Mouse (Mus musculus): ENCODE measurements around the gene Gtsf1l. TPM values are rescaled to one million over a fixed set of nuclear protein-coding genes. Genes with fewer than 3 reads are reported as not detected.

The Gtsf1l gene
- polyA plus RNA-seq (2014; fragmentation: Nextera tagmentation; extraction: Ambion mirVana) = not detected in 2 replicates

DNA sequence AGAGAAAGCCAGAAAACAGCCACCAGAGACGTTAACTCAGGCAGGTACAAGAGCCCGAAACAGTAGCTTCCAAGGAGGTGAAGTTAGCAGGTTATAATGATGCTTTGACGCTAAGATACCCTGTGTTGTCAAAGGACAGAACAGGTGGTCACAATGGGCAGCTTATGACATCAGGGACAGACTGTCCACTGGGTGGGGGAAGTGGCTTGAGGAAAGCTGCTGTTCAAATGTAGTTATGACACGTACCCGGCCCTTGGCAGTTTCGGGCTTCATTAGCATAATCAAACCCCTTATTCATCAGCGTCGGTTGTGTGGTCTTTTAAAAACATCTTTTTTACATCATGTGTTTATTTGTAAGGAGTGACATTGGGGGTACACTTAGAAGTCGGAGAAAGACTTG lies at the start of gene Gtsf1l:
Gene Gtsf1l, minus strand, starts transcription at position 128 of the 400 bp plus-strand sequence.
- no peak within 1 kb of the TSS for H3K27ac ChIP-seq (ENCODE audit: low read depth, low read length)
- ATAC-seq (ENCODE audit: low FRiP score) (no peak), DNase-seq (ENCODE audit: low spot score, missing footprints) (peak; percentile 21)
- no peak within 1 kb of the TSS for H3K9ac ChIP-seq (ENCODE audit: low read length)
- H3K4me2 ChIP-seq = no peak within 1 kb of the TSS
- no peaks in the 10 kb centered on the region; the same call in 1 of the 2 replicates for H3K9me3 ChIP-seq (ENCODE audit: control insufficient read depth, low read length)
- H3K36me3 ChIP-seq (ENCODE audit: control insufficient read depth, insufficient read depth, low read length) = no peaks in the 10 kb centered on the region
- H3K4me1 ChIP-seq (ENCODE audit: control insufficient read depth, insufficient read depth, low read length) = no peaks in the 10 kb centered on the region
- H3K27me3 ChIP-seq (ENCODE audit: control insufficient read depth, insufficient read depth, low read length) = no peaks in the 10 kb centered on the region
- H3K4me3 ChIP-seq (ENCODE audit: low read depth, low read length) = no peak within 1 kb of the TSS
- WGBS = 90% methylated on average over 9 of the region's 9 CpGs

GRCm38 (mm10) chr2:163136996-163137395 lies 49.3 kb upstream of the Gtsf1l start:
- H3K4me2 ChIP-seq = no peak overlapping the region
- H3K4me1 ChIP-seq (ENCODE audit: control insufficient read depth, insufficient read depth, low read length) = no peaks in the 10 kb centered on the region
- no peaks in the 10 kb centered on the region for H3K36me3 ChIP-seq (ENCODE audit: control insufficient read depth, insufficient read depth, low read length)
- no peak for ATAC-seq (ENCODE audit: low FRiP score)
- no peak overlapping the region for H3K4me3 ChIP-seq (ENCODE audit: low read depth, low read length)
- no peak for DNase-seq (ENCODE audit: low spot score, missing footprints)
- H3K27me3 ChIP-seq (ENCODE audit: control insufficient read depth, insufficient read depth, low read length) = no peaks in the 10 kb centered on the region
- H3K9ac ChIP-seq (ENCODE audit: low read length) = no peak overlapping the region
- H3K27ac ChIP-seq (ENCODE audit: low read depth, low read length) = no peak overlapping the region
- no peaks in the 10 kb centered on the region for H3K9me3 ChIP-seq (ENCODE audit: control insufficient read depth, low read length)

- Histone ChIP-seq H3K27me3 (ENCODE audit: control insufficient read depth, insufficient read depth, low read length) (no peaks in the 10 kb centered on the region), H3K4me2 (no peak overlapping the region), H3K27ac (ENCODE audit: low read depth, low read length) (no peak overlapping the region), H3K4me3 (ENCODE audit: low read depth, low read length) (no peak overlapping the region), H3K36me3 (ENCODE audit: control insufficient read depth, insufficient read depth, low read length) (no peaks in the 10 kb centered on the region), H3K9me3 (ENCODE audit: control insufficient read depth, low read length) (no peaks in the 10 kb centered on the region), H3K4me1 (ENCODE audit: control insufficient read depth, insufficient read depth, low read length) (no peaks in the 10 kb centered on the region), H3K9ac (ENCODE audit: low read length) (no peak overlapping the region)
- ATAC-seq (ENCODE audit: low FRiP score) (no peak), DNase-seq (ENCODE audit: low spot score, missing footprints) (no peak)
- 83% methylated on average over 6 of the region's 6 CpGs for WGBS
Measured at GRCm38 (mm10) chr2:163135931-163136330, 48.3 kb upstream of the Gtsf1l start.

DNA sequence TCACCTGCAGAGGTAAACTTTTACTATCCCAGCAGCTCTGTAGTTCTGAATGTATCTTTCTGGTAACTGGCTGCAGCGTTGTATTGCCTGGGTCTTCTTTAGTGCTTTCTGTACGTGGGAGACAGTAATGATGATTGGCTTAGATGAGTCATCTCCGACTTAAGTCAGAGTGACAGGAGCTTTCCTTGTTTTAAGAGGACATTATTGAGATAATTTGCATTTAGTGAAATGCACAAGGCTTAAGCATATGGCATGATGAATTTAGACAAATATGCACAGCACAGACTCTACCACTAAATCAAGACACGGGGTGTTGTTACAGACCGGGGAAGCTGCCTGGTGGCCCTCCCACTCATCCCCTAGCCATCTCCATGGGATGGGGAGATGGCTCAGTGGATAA lies 44.7 kb upstream of the Gtsf1l start:
- no peak overlapping the region for H3K27ac ChIP-seq (ENCODE audit: low read depth, low read length)
- DNase-seq (ENCODE audit: low spot score, missing footprints) = no peak
- no peak overlapping the region for H3K4me2 ChIP-seq
- no peak for ATAC-seq (ENCODE audit: low FRiP score)
- H3K4me3 ChIP-seq (ENCODE audit: low read depth, low read length) = no peak overlapping the region
- WGBS = 92% methylated on average over 5 of the region's 5 CpGs
- no peaks in the 10 kb centered on the region for H3K4me1 ChIP-seq (ENCODE audit: control insufficient read depth, insufficient read depth, low read length)
- no peak overlapping the region for H3K9ac ChIP-seq (ENCODE audit: low read length)
- H3K27me3 ChIP-seq (ENCODE audit: control insufficient read depth, insufficient read depth, low read length) = no peaks in the 10 kb centered on the region
- no peaks in the 10 kb centered on the region for H3K36me3 ChIP-seq (ENCODE audit: control insufficient read depth, insufficient read depth, low read length)
- H3K9me3 ChIP-seq (ENCODE audit: control insufficient read depth, low read length) = peaks cover 4% of the 10 kb centered on the region; the same call in 1 of the 2 replicates

DNA sequence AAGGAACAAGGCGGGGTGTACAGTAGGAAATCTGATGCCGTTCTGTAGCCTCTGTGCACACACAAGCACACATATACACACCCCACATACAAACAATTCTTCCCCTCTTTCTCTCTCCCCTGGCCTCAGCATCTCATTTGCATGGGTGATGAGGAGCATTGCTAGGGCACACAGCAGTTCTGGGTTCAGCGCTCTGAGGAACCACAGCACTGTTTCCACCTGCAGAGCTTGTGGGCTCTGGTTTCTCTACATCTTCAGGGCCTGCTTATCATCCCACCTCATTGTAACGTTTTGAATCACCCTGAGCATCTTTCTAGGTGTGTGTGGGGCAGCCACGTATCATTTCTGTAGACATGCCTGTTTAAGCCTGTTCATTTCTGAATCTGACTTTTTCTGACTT lies 43.2 kb upstream of the Gtsf1l start:
- Histone ChIP-seq H3K4me1 (ENCODE audit: control insufficient read depth, insufficient read depth, low read length) (no peaks in the 10 kb centered on the region), H3K9ac (ENCODE audit: low read length) (no peak overlapping the region), H3K9me3 (ENCODE audit: control insufficient read depth, low read length) (peaks cover 5% of the 10 kb centered on the region; the same call in 1 of the 2 replicates), H3K27ac (ENCODE audit: low read depth, low read length) (no peak overlapping the region), H3K4me2 (no peak overlapping the region), H3K27me3 (ENCODE audit: control insufficient read depth, insufficient read depth, low read length) (no peaks in the 10 kb centered on the region), H3K4me3 (ENCODE audit: low read depth, low read length) (no peak overlapping the region), H3K36me3 (ENCODE audit: control insufficient read depth, insufficient read depth, low read length) (no peaks in the 10 kb centered on the region)
- DNase-seq (ENCODE audit: low spot score, missing footprints) (no peak), ATAC-seq (ENCODE audit: low FRiP score) (no peak)
- WGBS = 74% methylated on average over 5 of the region's 5 CpGs

DNA sequence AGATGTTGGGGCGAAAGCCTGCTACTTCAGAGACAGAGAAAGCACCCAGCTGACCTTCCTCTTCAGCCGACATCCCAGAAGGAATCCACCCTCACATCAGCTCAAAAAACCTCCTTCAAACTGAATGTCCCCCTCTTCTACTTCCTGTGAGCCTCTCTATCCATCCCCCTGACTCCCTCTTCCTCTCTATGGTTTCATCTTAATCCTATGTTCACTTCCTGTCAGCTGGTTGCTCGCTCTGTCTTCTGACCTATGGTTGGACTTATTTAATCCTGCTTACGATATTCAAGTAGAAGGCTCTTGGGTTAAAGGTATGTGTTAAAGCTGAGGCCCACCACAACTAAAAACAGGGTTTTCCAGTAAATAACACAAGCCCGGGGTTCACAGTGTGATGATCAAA lies 35.8 kb upstream of the Gtsf1l start:
- Histone ChIP-seq H3K9me3 (ENCODE audit: control insufficient read depth, low read length) (peaks cover 5% of the 10 kb centered on the region; the same call in 1 of the 2 replicates), H3K4me2 (no peak overlapping the region), H3K4me3 (ENCODE audit: low read depth, low read length) (no peak overlapping the region), H3K9ac (ENCODE audit: low read length) (no peak overlapping the region), H3K4me1 (ENCODE audit: control insufficient read depth, insufficient read depth, low read length) (peaks cover 5% of the 10 kb centered on the region), H3K27me3 (ENCODE audit: control insufficient read depth, insufficient read depth, low read length) (0 out of 2 replicates have a peak, but pooled peaks cover 3% of the 10 kb centered on the region), H3K27ac (ENCODE audit: low read depth, low read length) (no peak overlapping the region), H3K36me3 (ENCODE audit: control insufficient read depth, insufficient read depth, low read length) (no peaks in the 10 kb centered on the region)
- 89% methylated on average over 5 of the region's 5 CpGs for WGBS
- DNase-seq (ENCODE audit: low spot score, missing footprints) (no peak), ATAC-seq (ENCODE audit: low FRiP score) (no peak)

DNA sequence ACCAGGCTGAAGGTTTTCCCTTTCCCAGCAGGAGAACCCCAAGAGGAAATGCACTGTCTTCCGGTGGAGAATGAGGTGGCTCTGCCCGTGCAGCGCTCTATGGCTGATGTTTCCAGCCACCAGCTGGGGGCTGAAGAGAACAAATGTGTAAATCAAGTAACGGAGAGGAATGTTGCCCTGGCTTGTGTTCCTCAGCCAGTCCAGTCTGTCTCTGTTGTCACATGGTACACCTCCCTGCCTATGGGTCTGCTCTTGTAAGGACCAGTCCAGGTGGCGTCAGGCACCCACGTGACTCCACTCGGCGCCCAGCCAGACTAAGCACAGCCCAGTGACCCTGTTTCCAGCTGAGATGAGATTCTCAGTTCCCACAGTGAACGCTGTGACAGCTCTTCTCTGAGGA lies 34.7 kb upstream of the Gtsf1l start:
- Histone ChIP-seq H3K27ac (ENCODE audit: low read depth, low read length) (no peak overlapping the region), H3K4me2 (peak overlapping the region; percentile 9; the same call in 1 of the 2 replicates), H3K27me3 (ENCODE audit: control insufficient read depth, insufficient read depth, low read length) (0 out of 2 replicates have a peak, but pooled peaks cover 3% of the 10 kb centered on the region), H3K4me1 (ENCODE audit: control insufficient read depth, insufficient read depth, low read length) (peaks cover 5% of the 10 kb centered on the region), H3K9ac (ENCODE audit: low read length) (no peak overlapping the region), H3K9me3 (ENCODE audit: control insufficient read depth, low read length) (peaks cover 1% of the 10 kb centered on the region; the same call in 1 of the 2 replicates), H3K4me3 (ENCODE audit: low read depth, low read length) (no peak overlapping the region), H3K36me3 (ENCODE audit: control insufficient read depth, insufficient read depth, low read length) (no peaks in the 10 kb centered on the region)
- peak; percentile 95 for ATAC-seq (ENCODE audit: low FRiP score)
- no peak for DNase-seq (ENCODE audit: low spot score, missing footprints)
- 29% methylated on average over 9 of the region's 9 CpGs for WGBS

- Histone ChIP-seq H3K4me1 (ENCODE audit: control insufficient read depth, insufficient read depth, low read length) (peaks cover 5% of the 10 kb centered on the region), H3K9ac (ENCODE audit: low read length) (no peak overlapping the region), H3K36me3 (ENCODE audit: control insufficient read depth, insufficient read depth, low read length) (no peaks in the 10 kb centered on the region), H3K27me3 (ENCODE audit: control insufficient read depth, insufficient read depth, low read length) (0 out of 2 replicates have a peak, but pooled peaks cover 3% of the 10 kb centered on the region), H3K9me3 (ENCODE audit: control insufficient read depth, low read length) (no peaks in the 10 kb centered on the region), H3K27ac (ENCODE audit: low read depth, low read length) (no peak overlapping the region), H3K4me3 (ENCODE audit: low read depth, low read length) (no peak overlapping the region), H3K4me2 (no peak overlapping the region)
- DNase-seq (ENCODE audit: low spot score, missing footprints) = no peak
- no peak for ATAC-seq (ENCODE audit: low FRiP score)
- WGBS = 92% methylated on average over 3 of the region's 3 CpGs
Measured at GRCm38 (mm10) chr2:163121353-163121660, 33.7 kb upstream of the Gtsf1l start.

DNA sequence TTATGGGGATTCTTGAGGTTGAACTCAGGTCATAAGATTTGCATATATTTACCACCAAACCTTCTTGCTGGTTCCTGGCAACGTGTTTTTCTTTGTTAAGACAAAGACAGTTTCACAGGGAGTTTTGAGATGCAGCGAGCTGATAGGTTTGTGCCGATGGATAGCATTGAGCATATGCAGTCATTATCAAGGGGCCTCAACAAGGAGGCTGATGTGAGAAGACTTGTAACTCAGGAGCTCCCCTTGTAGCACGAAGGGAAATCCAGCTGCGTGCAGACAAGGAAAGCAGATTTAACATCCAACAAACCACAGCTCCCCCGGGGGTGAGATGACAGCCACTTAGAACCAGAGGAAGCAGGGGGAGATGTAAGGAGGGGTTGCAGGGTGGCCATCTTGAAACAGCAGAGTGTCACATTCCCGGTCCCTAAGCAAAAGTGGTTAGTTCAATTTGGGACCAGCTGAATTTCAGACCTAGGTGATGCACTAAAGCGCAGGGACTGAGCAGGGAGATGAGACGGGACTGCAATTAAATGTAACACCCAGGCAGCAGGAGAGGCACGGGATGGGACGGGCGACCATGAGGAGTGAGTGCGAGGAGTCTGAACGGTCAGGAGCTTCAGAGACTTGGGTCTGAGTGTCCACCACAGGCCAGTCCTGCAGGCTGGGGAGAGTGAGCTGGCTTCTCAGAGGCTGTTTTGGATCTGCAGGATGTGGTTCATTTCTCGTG lies 33.1 kb upstream of the Gtsf1l start:
- no peak overlapping the region for H3K9ac ChIP-seq (ENCODE audit: low read length)
- no peak overlapping the region for H3K27ac ChIP-seq (ENCODE audit: low read depth, low read length)
- H3K4me1 ChIP-seq (ENCODE audit: control insufficient read depth, insufficient read depth, low read length) = peaks cover 5% of the 10 kb centered on the region
- H3K9me3 ChIP-seq (ENCODE audit: control insufficient read depth, low read length) = no peaks in the 10 kb centered on the region
- no peaks in the 10 kb centered on the region for H3K36me3 ChIP-seq (ENCODE audit: control insufficient read depth, insufficient read depth, low read length)
- H3K27me3 ChIP-seq (ENCODE audit: control insufficient read depth, insufficient read depth, low read length) = 0 out of 2 replicates have a peak, but pooled peaks cover 3% of the 10 kb centered on the region
- no peak for ATAC-seq (ENCODE audit: low FRiP score)
- H3K4me2 ChIP-seq = no peak overlapping the region
- DNase-seq (ENCODE audit: low spot score, missing footprints) = no peak
- 66% methylated on average over 15 of the region's 15 CpGs for WGBS
- no peak overlapping the region for H3K4me3 ChIP-seq (ENCODE audit: low read depth, low read length)
